Mouse (Mus musculus) right cerebral cortex, postnatal 14 days (tissue): ENCODE data around the gene Cd52.

Experiments used
- DNase-seq: peaks from one replicate; pipeline ENCODE4 v3.0.0; 2022

Gene Cd52

GRCm38 (mm10) chr4:134118126-134118800 lies 23.4 kb upstream of the Cd52 start:
- DNase-seq, result no peak

- DNase-seq, result no peak
These were observed 22.1 kb upstream of the Cd52 start for GRCm38 (mm10) chr4:134117012-134117411.

- DNase-seq, result no peak
These were observed 21.6 kb upstream of the Cd52 start for GRCm38 (mm10) chr4:134116501-134116900.

DNA sequence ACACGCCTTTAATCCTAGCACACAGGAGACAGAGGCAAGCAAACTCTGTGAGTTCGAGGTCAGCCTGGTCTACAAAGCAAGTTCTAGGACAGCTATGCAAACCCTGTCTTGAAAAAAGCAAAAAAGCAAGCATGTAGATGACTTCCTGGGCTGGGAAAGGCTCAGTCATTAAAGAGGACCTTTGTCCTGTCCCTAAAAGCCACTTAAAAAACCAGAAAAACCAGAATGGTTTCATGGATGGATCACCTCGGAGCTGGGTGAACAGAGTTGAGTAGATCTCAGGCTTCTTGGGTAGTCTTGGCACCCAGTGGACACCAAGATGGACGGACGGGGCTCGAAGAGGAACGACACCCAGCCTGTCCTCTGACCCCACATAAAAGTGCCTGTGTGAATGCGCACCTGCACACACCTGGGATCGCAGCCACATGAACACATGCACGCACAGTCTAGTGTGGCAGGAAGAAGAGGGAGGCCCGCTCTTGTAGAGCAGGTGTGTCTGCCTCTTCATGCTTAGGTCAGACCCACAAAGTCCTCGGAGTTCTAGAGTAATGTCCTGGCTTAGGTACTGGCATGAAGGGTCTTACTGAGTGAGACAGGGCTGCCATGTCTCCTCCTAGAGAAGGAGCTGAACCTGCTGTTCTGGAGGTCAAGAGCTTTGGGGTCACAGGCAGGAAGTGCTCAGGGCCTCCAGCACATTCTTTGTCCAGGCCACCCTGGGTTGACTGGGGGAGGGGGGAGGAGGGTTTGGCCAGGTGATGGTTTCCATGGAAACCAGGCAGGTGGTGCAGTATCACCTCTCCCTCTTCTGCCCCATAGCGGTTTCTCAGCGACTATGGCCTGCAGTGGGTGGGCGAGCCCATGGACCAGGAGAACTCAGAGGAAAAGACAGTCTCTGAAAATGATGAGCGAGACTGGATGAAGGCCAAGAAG lies 20.6 kb upstream of the Cd52 start:
- DNase-seq, result no peak

DNA sequence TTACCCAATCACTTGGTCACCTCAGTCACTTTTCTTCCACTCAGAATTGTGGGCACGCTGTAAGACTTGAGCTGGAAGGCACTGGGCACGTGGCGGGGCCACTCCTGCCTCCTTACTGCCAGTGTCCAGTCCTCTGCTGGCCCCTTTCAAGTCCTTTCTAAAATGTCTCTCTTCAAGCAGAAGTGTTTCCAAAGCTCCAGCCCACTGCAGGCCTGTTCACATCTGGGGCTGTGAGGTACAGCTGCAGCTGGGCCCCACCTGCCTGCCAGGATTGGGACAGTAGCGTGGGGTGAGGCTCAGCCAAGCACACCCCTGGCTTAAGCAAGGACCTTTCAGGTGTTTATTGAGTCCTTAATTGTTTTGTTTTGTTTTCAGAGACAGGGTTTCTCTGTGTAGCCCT lies 19.2 kb upstream of the Cd52 start:
- no peak for DNase-seq

DNA sequence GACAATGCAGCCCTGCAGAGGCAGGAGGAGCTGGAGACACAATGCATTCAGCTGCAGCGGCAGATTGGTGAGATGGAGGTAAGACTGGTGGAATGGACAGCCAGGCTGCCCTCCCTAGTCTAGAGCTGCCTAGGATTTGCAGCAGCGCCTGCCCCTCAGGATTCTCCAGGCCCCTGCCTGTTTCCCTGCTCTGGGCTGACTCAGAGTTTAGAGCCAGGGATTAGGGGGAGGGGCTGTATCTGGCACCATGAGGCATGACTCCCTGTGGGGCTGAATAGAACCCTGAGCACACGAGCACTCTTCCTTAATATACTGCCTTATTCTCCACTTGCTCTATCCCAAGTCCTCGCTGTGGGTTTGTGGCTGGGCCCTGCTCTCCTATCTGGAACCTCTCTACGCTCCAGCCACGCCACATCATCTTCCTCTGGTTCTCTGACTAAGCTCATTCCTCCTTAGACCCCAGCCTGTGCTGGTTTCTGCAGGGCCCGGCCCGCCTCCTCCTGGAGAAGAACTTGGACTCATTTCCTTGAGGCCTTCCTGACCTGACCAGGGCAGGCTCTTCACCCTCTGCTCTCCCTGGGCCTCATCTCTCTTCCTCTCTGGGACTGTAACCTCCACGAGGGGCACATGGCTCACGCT lies 18.6 kb upstream of the Cd52 start:
- DNase-seq, result no peak

DNA sequence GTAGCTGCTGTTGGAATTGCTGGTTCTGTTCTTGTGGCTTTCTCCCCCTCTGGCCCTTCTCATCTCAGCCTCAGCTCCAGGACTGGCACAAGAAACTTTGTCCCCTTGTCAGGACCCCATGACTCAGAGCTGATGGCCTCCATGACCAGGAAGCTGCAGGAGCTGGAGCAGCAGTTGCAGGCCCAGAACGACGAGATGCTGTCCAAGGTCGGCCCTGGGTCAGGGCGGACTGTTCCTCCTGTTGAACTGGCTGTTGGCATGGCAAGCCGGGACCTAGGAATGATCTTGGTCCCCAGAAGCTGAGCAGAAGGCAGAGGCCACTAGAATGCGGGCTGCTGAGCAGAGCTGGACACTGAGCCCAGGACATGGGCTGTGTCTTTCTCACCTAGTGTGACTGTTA lies 17.5 kb upstream of the Cd52 start:
- no peak for DNase-seq

DNA sequence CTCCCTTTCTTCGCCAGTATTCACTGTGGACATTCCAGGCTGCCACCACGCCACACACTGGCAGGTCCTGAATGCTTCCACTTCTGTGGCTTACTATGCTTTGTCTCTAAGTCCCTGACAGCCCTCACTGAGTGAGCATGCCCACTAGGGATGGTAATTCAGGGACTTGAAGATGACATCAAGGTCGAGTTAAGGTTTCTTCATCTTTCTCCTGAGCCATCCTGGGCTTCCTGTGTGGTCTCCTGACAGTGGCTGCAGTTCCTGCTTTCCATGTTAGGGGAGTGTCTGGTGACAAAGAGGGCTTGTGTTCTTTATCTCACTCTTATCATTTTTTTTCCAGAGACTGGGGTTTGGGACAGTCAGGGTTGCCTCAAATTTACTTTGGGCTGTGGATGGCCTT lies 15.8 kb upstream of the Cd52 start:
- DNase-seq, result no peak

GRCm38 (mm10) chr4:134108196-134108595 lies 13.3 kb upstream of the Cd52 start:
- DNase-seq, result no peak

GRCm38 (mm10) chr4:134107730-134108129 lies 12.8 kb upstream of the Cd52 start:
- no peak for DNase-seq

DNA sequence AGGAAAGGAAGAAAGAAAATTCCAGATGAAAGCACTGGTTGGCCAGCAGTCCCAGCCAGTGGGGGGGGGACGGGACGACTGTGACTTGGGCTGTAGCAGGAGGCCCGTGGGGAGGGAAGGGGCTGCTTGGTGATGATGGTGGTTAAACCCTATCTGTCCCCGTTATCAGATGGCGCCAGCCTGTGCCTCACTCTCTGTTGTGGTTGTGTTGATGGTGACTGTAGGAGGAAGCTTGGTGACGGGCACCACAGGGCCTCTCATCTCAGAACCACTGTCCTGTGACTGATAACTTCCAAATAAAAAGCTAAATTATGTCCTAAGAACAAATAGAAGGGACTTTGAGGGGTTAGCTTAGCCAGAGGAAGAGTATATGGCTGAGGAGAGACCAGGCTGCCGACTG lies 11.2 kb upstream of the Cd52 start:
- no peak for DNase-seq

GRCm38 (mm10) chr4:134102742-134103119 lies 7.8 kb upstream of the Cd52 start:
- DNase-seq, result no peak

- DNase-seq, result peak; percentile 86
These were observed 7.3 kb upstream of the Cd52 start, which contains the start of gene Ubxn11 for GRCm38 (mm10) chr4:134101979-134102741. TSS of gene Ubxn11 (plus strand) at chr4:134102570.

GRCm38 (mm10) chr4:134100245-134100644 lies 5.4 kb upstream of the Cd52 start:
- DNase-seq, result no peak

DNA sequence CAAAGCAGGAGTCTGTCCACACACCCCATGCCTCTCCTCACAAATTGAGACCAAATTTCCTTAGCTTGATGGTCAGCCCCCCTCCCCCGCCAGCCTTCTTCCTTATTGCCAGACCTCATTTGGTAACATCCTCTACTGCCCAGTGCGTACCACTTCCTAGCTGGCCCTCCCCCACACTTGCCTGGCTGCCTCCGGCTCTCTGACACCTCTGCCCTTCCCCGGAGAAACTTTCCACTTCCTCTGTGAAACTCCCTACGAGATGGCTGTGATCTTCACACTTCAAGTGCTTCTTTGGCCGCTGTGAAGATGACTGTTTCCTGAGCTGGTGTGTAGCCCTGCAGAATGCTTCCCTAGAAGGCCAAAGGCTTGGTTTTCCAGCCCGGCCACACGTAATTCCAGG lies 3.7 kb upstream of the Cd52 start:
- DNase-seq, result peak; percentile 48

DNA sequence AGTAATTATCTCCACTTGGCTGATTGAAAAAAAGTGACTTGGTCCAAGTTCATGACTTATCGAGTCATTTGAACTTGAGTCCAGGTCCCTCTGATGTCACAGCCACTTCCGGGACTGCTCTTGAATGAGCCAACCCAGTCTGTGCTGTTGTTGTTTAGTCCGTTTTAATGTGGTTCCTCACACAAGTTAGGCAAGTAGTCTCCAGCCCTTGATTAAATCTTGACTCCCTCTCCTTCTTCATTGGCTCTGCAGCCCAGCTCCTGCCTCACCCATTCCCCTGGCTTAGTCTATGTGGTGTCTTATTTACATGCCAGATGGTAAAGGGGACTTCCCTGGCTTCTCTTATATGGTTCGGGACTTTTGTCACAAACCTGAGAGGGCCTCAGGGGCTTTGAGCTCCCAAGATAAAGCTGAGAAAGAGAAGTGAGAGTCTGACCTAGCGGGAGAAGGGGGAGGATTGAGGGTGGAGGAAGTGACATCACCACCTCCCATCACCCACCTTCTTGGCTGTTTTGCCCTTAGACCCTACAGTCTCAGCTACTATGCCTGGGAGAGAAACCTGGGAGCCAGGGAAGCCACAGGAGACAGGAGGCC lies 2.2 kb upstream of the Cd52 start:
- no peak for DNase-seq

DNA sequence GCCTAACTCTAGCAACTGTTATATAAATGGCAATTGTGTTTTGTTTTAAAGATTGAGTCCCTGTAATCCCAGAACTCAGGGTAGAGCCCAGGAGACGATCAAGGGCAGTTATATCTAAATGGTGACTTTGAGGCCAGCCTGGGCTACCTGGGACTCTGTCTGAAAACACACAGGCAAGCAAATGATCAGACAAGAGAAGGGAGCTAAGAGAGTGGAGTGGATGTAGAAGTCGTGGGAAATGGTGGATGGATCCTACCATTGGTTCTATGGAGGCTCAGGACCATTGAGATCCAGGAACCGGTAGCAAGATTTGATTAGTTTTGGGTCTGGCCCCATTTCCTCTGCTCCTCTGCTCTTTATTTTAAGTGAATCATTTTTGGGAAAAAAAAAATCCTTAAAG lies 1.2 kb upstream of the Cd52 start:
- DNase-seq, result no peak

DNA sequence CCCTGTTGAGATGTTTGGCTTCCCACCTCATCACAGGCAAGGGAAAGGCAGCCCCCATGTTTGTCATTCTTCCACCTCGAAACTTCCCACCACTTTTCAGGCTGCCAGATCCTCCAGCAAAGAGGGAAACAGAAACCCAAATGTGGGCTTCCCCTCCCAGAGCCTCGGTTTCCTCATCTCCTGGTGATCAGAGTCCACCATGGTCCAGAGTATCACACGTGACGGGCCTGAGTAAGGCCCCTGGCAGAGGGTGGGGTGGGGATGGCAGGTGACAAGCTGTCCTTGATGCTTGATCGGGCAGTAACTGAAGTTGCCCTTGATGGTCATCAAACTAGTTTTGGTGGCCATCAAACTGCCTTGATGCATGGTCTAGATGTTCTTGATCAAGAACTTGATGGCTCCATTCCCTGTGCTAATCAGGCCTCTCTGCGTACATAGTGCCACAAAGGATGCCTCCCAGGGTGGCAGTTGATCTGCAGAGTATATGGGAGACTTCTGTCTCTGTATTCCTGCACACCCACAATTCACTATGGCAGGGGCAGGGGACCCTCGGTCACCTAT lies 798 bp downstream of the Cd52 start:
- no peak for DNase-seq

GRCm38 (mm10) chr4:134092382-134093288 lies 2.2 kb downstream of the Cd52 start:
- DNase-seq, result peak; percentile 40

DNA sequence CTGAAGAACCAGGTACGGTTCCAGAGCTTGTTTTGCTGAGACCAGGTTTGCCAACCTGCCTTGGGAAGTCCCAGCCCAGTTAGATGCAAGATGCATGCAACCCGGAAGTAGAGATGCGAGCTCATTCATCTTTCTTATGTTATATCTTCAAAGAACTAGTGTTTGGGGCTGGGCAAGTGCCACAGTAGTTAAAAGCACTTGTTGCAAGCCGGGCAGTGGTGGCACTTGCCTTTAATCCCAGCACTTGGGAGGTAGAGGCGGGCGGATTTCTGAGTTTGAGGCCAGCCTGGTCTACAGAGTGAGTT lies 3.7 kb downstream of the Cd52 start:
- DNase-seq, result no peak

GRCm38 (mm10) chr4:134090521-134091224 lies 4.2 kb downstream of the Cd52 start:
- no peak for DNase-seq
